Mouse (Mus musculus) left cerebral cortex, postnatal 36 days (tissue): ENCODE results near the gene Gmfb. TPM values are rescaled to one million over a fixed set of nuclear protein-coding genes. Genes with fewer than 3 reads are reported as not detected.

Source experiments
- DNase-seq, 2 experiments: peaks; one replicate each; pipeline ENCODE4 v3.0.0; 2021 to 2022; ENCODE audit warnings: low spot score in 2 of 2, mixed read lengths in 1 of 2
- intact Hi-C: fragments of 180-260 bp; cut with DNase I; formaldehyde crosslinking; loops from one replicate; pipeline ENCODE4 v1.15.1; 2025
- total RNA-seq, 2 experiments: library from RNA; stranded (reverse); gene quantifications; 2 replicates each; pipeline ENCODE4 v1.2.3; 2021

Gmfb gene
- total RNA-seq, 2 experiments from 2014 or later: 133 to 145 TPM

- no peak for DNase-seq
- intact Hi-C loops: no loop called here
Measured at GRCm38 (mm10) chr14:46759970-46760354, 62.1 kb downstream of the Gmfb start.

Other genes with a start within 250 kb of the Gmfb start
- gene Cdkn3, start 61.7 kb downstream of the Gmfb start, total RNA-seq: 1 to 10 TPM in 1 of 2 experiments, under 1 TPM in 1; 0.89 to 2.7 TPM
- 10 to 100 TPM; 72.9 to 85.2 TPM for gene Cnih1, start 33.8 kb downstream of the Gmfb start, total RNA-seq
- gene Cgrrf1, start 9.9 kb upstream of the Gmfb start, total RNA-seq: 10 to 100 TPM; 34.5 to 36.3 TPM
- 10 to 100 TPM; 25.8 to 27.2 TPM for gene Samd4, start 60.6 kb upstream of the Gmfb start, total RNA-seq